Mouse (Mus musculus): Measurements from ENCODE around the gene Arl9.

DNA sequence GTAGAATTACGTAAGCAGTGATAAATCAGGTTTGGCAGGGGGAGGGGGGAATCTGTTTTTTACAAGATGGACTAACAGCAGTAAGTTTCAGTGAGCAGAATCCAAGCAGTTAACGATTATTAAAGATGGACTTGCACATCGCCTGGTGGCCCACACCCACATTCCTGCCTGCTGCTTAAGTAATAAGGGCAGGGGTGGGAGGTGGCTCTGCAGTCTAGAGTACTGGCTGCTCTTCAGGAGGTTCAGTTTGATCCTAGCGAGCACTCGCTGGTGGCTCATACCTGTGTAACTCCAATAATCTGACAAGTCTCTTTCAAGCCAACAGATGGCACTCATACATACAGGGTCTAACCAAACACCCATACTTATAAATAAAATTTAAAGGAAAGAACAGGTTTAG, 44.3 kb upstream of the Arl9 start:
- TF ChIP-seq CTCF (IDR thresholded peaks at IDR 0.05; ENCODE audit: borderline replicate concordance, control insufficient read depth, extremely low read depth, insufficient read depth, low read length, poor library complexity) = no peak
- no peak for TF ChIP-seq POLR2A (IDR thresholded peaks at IDR 0.05; ENCODE audit: control insufficient read depth, extremely low read depth, insufficient read depth, low read length, poor library complexity)

Data from thymus, adult 2 months (tissue).